Mouse (Mus musculus): Measurements from ENCODE around the gene Atg14.
"Not testable (repeated sequence)": the region's sequence is repeated elsewhere in the genome, so short reads cannot be mapped to it uniquely, and the experiment has no call there.

Gene Atg14

GRCm38 (mm10) chr14:47570549-47570948 lies at the start of gene Atg14:
TSS of gene Atg14 (minus strand) at chr14:47570649.
- DNase-seq, result not testable (repeated sequence)

- DNase-seq, result no peak
Measured at GRCm38 (mm10) chr14:47618891-47619290, 48.4 kb upstream of the Atg14 start.

- DNase-seq, result no peak
Measured at GRCm38 (mm10) chr14:47613254-47613653, 42.8 kb upstream of the Atg14 start.

GRCm38 (mm10) chr14:47597942-47598388 lies 27.5 kb upstream of the Atg14 start:
- peak; percentile 67 for DNase-seq

GRCm38 (mm10) chr14:47594426-47595103 lies 24.1 kb upstream of the Atg14 start:
- DNase-seq, result no peak

GRCm38 (mm10) chr14:47590391-47590975 lies 20.0 kb upstream of the Atg14 start:
- peak; percentile 17 for DNase-seq

GRCm38 (mm10) chr14:47589444-47589843 lies 19.0 kb upstream of the Atg14 start:
- no peak for DNase-seq

GRCm38 (mm10) chr14:47584346-47584745 lies 13.9 kb upstream of the Atg14 start:
- no peak for DNase-seq

- no peak for DNase-seq
Measured at GRCm38 (mm10) chr14:47581681-47582080, 11.2 kb upstream of the Atg14 start.

GRCm38 (mm10) chr14:47581280-47581679 lies 10.8 kb upstream of the Atg14 start:
- no peak for DNase-seq

- no peak for DNase-seq
Measured at GRCm38 (mm10) chr14:47578086-47578485, 7.6 kb upstream of the Atg14 start.

GRCm38 (mm10) chr14:47576687-47577086 lies 6.2 kb upstream of the Atg14 start:
- DNase-seq, result no peak

- DNase-seq, result no peak
Measured at GRCm38 (mm10) chr14:47574721-47575120, 4.3 kb upstream of the Atg14 start.

- DNase-seq, result no peak
Measured at GRCm38 (mm10) chr14:47572707-47573106, 2.3 kb upstream of the Atg14 start.

- peak; percentile 95 for DNase-seq
Measured at GRCm38 (mm10) chr14:47567962-47568652, 2.3 kb downstream of the Atg14 start.

GRCm38 (mm10) chr14:47563106-47563505 lies 7.3 kb downstream of the Atg14 start:
- DNase-seq, result no peak

GRCm38 (mm10) chr14:47562530-47562929 lies 7.9 kb downstream of the Atg14 start:
- DNase-seq, result no peak

GRCm38 (mm10) chr14:47560714-47561113 lies 9.7 kb downstream of the Atg14 start:
- no peak for DNase-seq

GRCm38 (mm10) chr14:47555225-47555624 lies 15.2 kb downstream of the Atg14 start:
- no peak for DNase-seq

GRCm38 (mm10) chr14:47554236-47554635 lies 16.2 kb downstream of the Atg14 start:
- DNase-seq, result no peak

GRCm38 (mm10) chr14:47553380-47553779 lies 17.1 kb downstream of the Atg14 start:
- DNase-seq, result no peak

- DNase-seq, result no peak
Measured at GRCm38 (mm10) chr14:47551668-47552067, 18.8 kb downstream of the Atg14 start.

GRCm38 (mm10) chr14:47544877-47545276 lies 25.6 kb downstream of the Atg14 start:
- DNase-seq, result no peak

GRCm38 (mm10) chr14:47544286-47544685 lies 26.2 kb downstream of the Atg14 start:
- DNase-seq, result no peak
